Mouse (Mus musculus) E14TG2a.4 (cell line): Measurements from ENCODE around the gene Mpp3.

Source experiments
- CTCF ChIP-seq: conservative IDR thresholded peaks from 2 replicates; pipeline ENCODE4 v1.5.1; 2014; ENCODE audit warnings: low read length
- POU5F1 ChIP-seq: IDR thresholded peaks from 2 replicates; pipeline ENCODE4 v1.6.1; 2014; ENCODE audit warnings: low read length, borderline replicate concordance

DNA sequence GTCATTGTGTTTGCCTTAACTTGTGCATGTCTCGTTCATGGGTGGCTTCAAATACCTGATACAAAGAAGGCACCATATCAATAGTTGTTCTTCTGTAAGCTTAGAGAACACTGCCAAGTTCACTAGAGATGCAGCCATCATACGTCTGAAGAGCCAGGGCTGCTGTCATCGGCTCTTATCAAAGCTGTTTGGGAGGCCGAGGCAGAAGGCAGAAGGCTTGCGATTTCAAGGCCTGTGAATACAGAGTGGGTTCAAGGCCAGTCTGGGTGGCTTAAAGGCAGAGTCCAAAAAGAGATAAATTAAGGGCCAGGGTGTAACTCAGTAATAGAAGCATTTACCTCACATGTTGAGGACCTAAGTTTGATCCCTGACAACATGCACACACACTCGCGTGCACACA lies 8.1 kb upstream of the Mpp3 start:
- no peak for TF ChIP-seq CTCF
- no peak for TF ChIP-seq POU5F1
